Mouse (Mus musculus) limb, embryonic 14.5 days (tissue): ENCODE measurements at regions not wholly inside any gene's neighbourhood (a gene's known extent, or its start where the extent isn't known, plus 50 kb on each side); places are given as distances from the start of the nearest gene placed in this dataset.

Source experiments
- ATAC-seq: fragments of 200-750 bp; cut with Nextera tagmentation; 2 replicates; pipeline ENCODE4 v1.8.0; 2017; ENCODE audit warnings: low read depth, moderate number of reproducible peaks, moderate TSS enrichment; ENCODE audit not compliant: low FRiP score
- DNase-seq: peaks from one replicate; pipeline ENCODE4 v3.0.0-alpha.2; 2015; ENCODE audit warnings: low spot score
- H3K27ac ChIP-seq: fragments of 300-500 bp; sonication (generic); replicated peaks from 2 replicates; pipeline ENCODE4 v1.5.1; 2014; ENCODE audit warnings: low read depth, mild to moderate bottlenecking, low read length, moderate library complexity, mixed read lengths
- H3K27me3 ChIP-seq: fragments of 300-500 bp; sonication (generic); 2 replicates; pipeline ENCODE4 v1.6.1; 2014; ENCODE audit warnings: low read length, mixed read lengths; ENCODE audit not compliant: control insufficient read depth, insufficient read depth
- H3K36me3 ChIP-seq: fragments of 300-500 bp; sonication (generic); 2 replicates; pipeline ENCODE4 v1.6.1; 2014; ENCODE audit warnings: mild to moderate bottlenecking, low read length, moderate library complexity, mixed read lengths; ENCODE audit not compliant: control insufficient read depth, insufficient read depth
- H3K4me1 ChIP-seq: fragments of 300-500 bp; sonication (generic); 2 replicates; pipeline ENCODE4 v1.6.1; 2014; ENCODE audit warnings: antibody characterized with exemption, low read length, mixed read lengths; ENCODE audit not compliant: control insufficient read depth, insufficient read depth
- H3K4me2 ChIP-seq: fragments of 300-500 bp; sonication (generic); replicated peaks from 2 replicates; pipeline ENCODE4 v1.6.1; 2014; ENCODE audit warnings: low read depth, mild to moderate bottlenecking, low read length, moderate library complexity; ENCODE audit not compliant: severe bottlenecking
- H3K4me3 ChIP-seq: fragments of 300-500 bp; sonication (generic); replicated peaks from 2 replicates; pipeline ENCODE4 v1.5.1; 2014; ENCODE audit warnings: low read length
- H3K9ac ChIP-seq: fragments of 300-500 bp; sonication (generic); 2 replicates; pipeline ENCODE4 v1.6.1; 2014; ENCODE audit warnings: mild to moderate bottlenecking, low read depth, low read length, moderate library complexity; ENCODE audit not compliant: severe bottlenecking
- H3K9me3 ChIP-seq: fragments of 300-500 bp; sonication (generic); 2 replicates; pipeline ENCODE4 v1.6.1; 2016; ENCODE audit warnings: low read length; ENCODE audit not compliant: control insufficient read depth
- POLR2A ChIP-seq: fragments of 200-500 bp; IDR thresholded peaks from 2 replicates; pipeline ENCODE4 v1.8.0; 2012; ENCODE audit warnings: inconsistent platforms, mild to moderate bottlenecking, moderate library complexity, borderline replicate concordance; ENCODE audit not compliant: insufficient read depth, insufficient read length; ENCODE audit errors: extremely low read depth
- WGBS: fragments of 180-500 bp; shearing (Covaris S2); extraction: QIAGEN DNeasy Blood & Tissue Kit; methylation state at CpG from one replicate; pipeline ENCODE4 v1.1.7; 2014; 5-methylcytosine and 5-hydroxymethylcytosine counted together

- Histone ChIP-seq H3K4me3 (no peak overlapping the region), H3K9me3 (no peaks in the 10 kb centered on the region), H3K4me2 (no peak overlapping the region), H3K4me1 (peaks cover 17% of the 10 kb centered on the region; the same call in 1 of the 2 replicates), H3K9ac (no peak overlapping the region), H3K36me3 (no peaks in the 10 kb centered on the region), H3K27me3 (no peaks in the 10 kb centered on the region), H3K27ac (no peak overlapping the region)
- ATAC-seq = no peak
- 68% methylated on average over 15 of the region's 15 CpGs for WGBS
- TF ChIP-seq POLR2A = no peak
- no peak for DNase-seq
Measured at GRCm38 (mm10) chr13:44360725-44361290, 368.5 kb upstream of the Jarid2 start.

- no peak for TF ChIP-seq POLR2A
- no peak overlapping the region for H3K4me3 ChIP-seq
- WGBS = 24% methylated on average over 15 of the region's 15 CpGs
- H3K9me3 ChIP-seq = no peaks in the 10 kb centered on the region
- ATAC-seq = peak; percentile 73
- H3K27me3 ChIP-seq = no peaks in the 10 kb centered on the region
- no peak overlapping the region for H3K27ac ChIP-seq
- H3K9ac ChIP-seq = no peak overlapping the region
- H3K36me3 ChIP-seq = no peaks in the 10 kb centered on the region
- DNase-seq = peak; percentile 43
- no peak overlapping the region for H3K4me2 ChIP-seq
- H3K4me1 ChIP-seq = peaks cover 12% of the 10 kb centered on the region; the same call in 1 of the 2 replicates
Measured at GRCm38 (mm10) chr13:44362293-44363005, 366.8 kb upstream of the Jarid2 start.

GRCm38 (mm10) chr13:44363016-44363415, 366.3 kb upstream of the Jarid2 start:
- ATAC-seq = no peak
- no peak for TF ChIP-seq POLR2A
- no peaks in the 10 kb centered on the region for H3K9me3 ChIP-seq
- no peak overlapping the region for H3K4me3 ChIP-seq
- no peaks in the 10 kb centered on the region for H3K27me3 ChIP-seq
- H3K27ac ChIP-seq = no peak overlapping the region
- DNase-seq = no peak
- H3K36me3 ChIP-seq = no peaks in the 10 kb centered on the region
- no peak overlapping the region for H3K4me2 ChIP-seq
- WGBS = 37% methylated on average over 2 of the region's 2 CpGs
- no peak overlapping the region for H3K9ac ChIP-seq
- H3K4me1 ChIP-seq = peaks cover 14% of the 10 kb centered on the region; the same call in 1 of the 2 replicates

GRCm38 (mm10) chr13:44369301-44369700, 360.0 kb upstream of the Jarid2 start:
- DNase-seq (no peak), ATAC-seq (no peak)
- 61% methylated on average over 7 of the region's 7 CpGs for WGBS
- Histone ChIP-seq H3K9me3 (no peaks in the 10 kb centered on the region), H3K4me3 (no peak overlapping the region), H3K27me3 (no peaks in the 10 kb centered on the region), H3K27ac (no peak overlapping the region), H3K36me3 (no peaks in the 10 kb centered on the region), H3K4me2 (no peak overlapping the region), H3K4me1 (peaks cover 6% of the 10 kb centered on the region; the same call in 1 of the 2 replicates), H3K9ac (no peak overlapping the region)
- TF ChIP-seq POLR2A = no peak

DNA sequence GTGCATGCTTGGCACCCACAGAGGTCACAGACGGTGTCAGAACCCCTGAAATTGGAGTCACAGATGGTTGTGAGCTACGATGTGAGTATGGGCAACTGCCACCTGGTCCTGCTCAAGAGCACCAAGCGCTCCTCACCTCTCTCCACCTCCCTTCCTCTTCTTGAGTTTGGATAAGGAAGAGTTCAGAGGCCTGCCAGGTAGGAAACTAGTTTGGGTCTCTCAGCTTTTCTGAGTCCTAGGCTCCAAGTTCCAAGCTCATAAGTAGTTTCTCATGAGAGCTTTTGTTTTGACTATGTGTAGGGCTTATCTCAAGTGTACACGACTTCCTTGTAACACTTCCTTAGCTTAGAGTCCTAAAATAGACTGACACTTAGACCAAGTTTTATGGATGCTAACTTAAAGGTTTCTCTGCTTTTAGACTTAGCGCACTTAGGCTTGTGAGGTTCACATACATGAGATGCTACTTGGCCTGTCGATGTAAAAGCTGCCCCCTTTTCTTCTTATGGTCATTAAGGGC, 356.9 kb upstream of the Jarid2 start:
- no peak for DNase-seq

More for the DNA sequence above, 356.9 kb upstream of the Jarid2 start:
- peaks cover 6% of the 10 kb centered on the region; the same call in 1 of the 2 replicates for H3K4me1 ChIP-seq
- no peak for ATAC-seq
- H3K9me3 ChIP-seq = no peaks in the 10 kb centered on the region
- no peak overlapping the region for H3K4me3 ChIP-seq
- no peak overlapping the region for H3K4me2 ChIP-seq
- TF ChIP-seq POLR2A = no peak
- no peaks in the 10 kb centered on the region for H3K36me3 ChIP-seq
- H3K9ac ChIP-seq = no peak overlapping the region
- 82% methylated on average over 6 of the region's 6 CpGs for WGBS
- H3K27ac ChIP-seq = no peak overlapping the region
- no peaks in the 10 kb centered on the region for H3K27me3 ChIP-seq
